Mouse (Mus musculus) lung, embryonic 16.5 days (tissue): ENCODE data around the gene Gm10260. TPM values are rescaled to one million over a fixed set of nuclear protein-coding genes. Genes with fewer than 3 reads are reported as not detected.

Experiments used
- ATAC-seq: fragments of 200-750 bp; cut with Nextera tagmentation; 2 replicates; pipeline ENCODE4 v1.8.0; 2017; ENCODE audit warnings: low read depth, mild to moderate bottlenecking, moderate library complexity
- H3K27ac ChIP-seq: fragments of 300-500 bp; sonication (generic); 2 replicates; pipeline ENCODE4 v1.5.1; 2014; ENCODE audit warnings: mild to moderate bottlenecking, control low read depth, low read length
- H3K27me3 ChIP-seq: fragments of 300-500 bp; sonication (generic); 2 replicates; pipeline ENCODE4 v1.6.1; 2014; ENCODE audit warnings: low read depth, low read length, mixed read lengths; ENCODE audit not compliant: control insufficient read depth, insufficient read depth
- H3K36me3 ChIP-seq: fragments of 300-500 bp; sonication (generic); 2 replicates; pipeline ENCODE4 v1.6.1; 2014; ENCODE audit warnings: low read length; ENCODE audit not compliant: control insufficient read depth, insufficient read depth
- H3K4me1 ChIP-seq: fragments of 300-500 bp; sonication (generic); replicated peaks from 2 replicates; pipeline ENCODE4 v1.6.1; 2014; ENCODE audit warnings: low read length, mixed read lengths; ENCODE audit not compliant: control insufficient read depth, insufficient read depth
- H3K4me2 ChIP-seq: fragments of 300-500 bp; sonication (generic); 2 replicates; pipeline ENCODE4 v1.6.1; 2014; ENCODE audit warnings: low read depth, low read length, control low read depth
- H3K4me3 ChIP-seq: fragments of 300-500 bp; sonication (generic); 2 replicates; pipeline ENCODE4 v1.5.1; 2014; ENCODE audit warnings: mild to moderate bottlenecking, low read length, control low read depth
- H3K9ac ChIP-seq: fragments of 300-500 bp; sonication (generic); 2 replicates; pipeline ENCODE4 v1.6.1; 2014; ENCODE audit warnings: low read length, control low read depth
- H3K9me3 ChIP-seq: fragments of 300-500 bp; sonication (generic); 2 replicates; pipeline ENCODE4 v1.6.1; 2016; ENCODE audit warnings: low read length; ENCODE audit not compliant: control insufficient read depth
- WGBS: fragments of 180-500 bp; shearing (Covaris S2); extraction: QIAGEN DNeasy Blood & Tissue Kit; methylation state at CpG from one replicate; pipeline ENCODE4 v1.1.7; 2014; 5-methylcytosine and 5-hydroxymethylcytosine counted together
- polyA plus RNA-seq: library from polyadenylated mRNA; unstranded; fragments of >200 nt; fragmentation: Nextera tagmentation; extraction: Ambion mirVana; gene quantifications from 2 replicates; pipeline ENCODE4 v1.2.1, GENCODE M21; 2015

The Gm10260 gene
- polyA plus RNA-seq, 1 experiment from 2014 or later = 3.6 TPM

- WGBS = 89% methylated on average over 8 of the region's 8 CpGs
- Histone ChIP-seq H3K4me1 (peaks cover 18% of the 10 kb centered on the region), H3K9ac (no peak overlapping the region), H3K36me3 (no peaks in the 10 kb centered on the region), H3K27me3 (no peaks in the 10 kb centered on the region), H3K4me2 (no peak overlapping the region), H3K27ac (no peak overlapping the region), H3K4me3 (no peak overlapping the region), H3K9me3 (no peaks in the 10 kb centered on the region)
- no peak for ATAC-seq
Observed at GRCm38 (mm10) chr13:97762121-97762520, 1.7 kb upstream of the Gm10260 start.

GRCm38 (mm10) chr13:97757033-97757432 is 3.4 kb downstream of the Gm10260 start:
- peak; percentile 65 for ATAC-seq
- Histone ChIP-seq H3K9ac (no peak overlapping the region), H3K9me3 (no peaks in the 10 kb centered on the region), H3K27me3 (no peaks in the 10 kb centered on the region), H3K36me3 (no peaks in the 10 kb centered on the region), H3K4me3 (no peak overlapping the region), H3K4me1 (peaks cover 2% of the 10 kb centered on the region; the same call in 1 of the 2 replicates), H3K4me2 (no peak overlapping the region), H3K27ac (peak overlapping the region; percentile 66)
- 54% methylated on average over 4 of the region's 4 CpGs for WGBS

- 81% methylated on average over 6 of the region's 6 CpGs for WGBS
Observed at GRCm38 (mm10) chr13:97756091-97756490, 4.3 kb downstream of the Gm10260 start.

GRCm38 (mm10) chr13:97750851-97751381 is 9.5 kb downstream of the Gm10260 start:
- Histone ChIP-seq H3K9ac (no peak overlapping the region), H3K9me3 (no peaks in the 10 kb centered on the region), H3K4me3 (no peak overlapping the region), H3K27ac (no peak overlapping the region), H3K4me1 (no peaks in the 10 kb centered on the region), H3K36me3 (no peaks in the 10 kb centered on the region), H3K27me3 (no peaks in the 10 kb centered on the region), H3K4me2 (no peak overlapping the region)
- 71% methylated on average over 4 of the region's 4 CpGs for WGBS
- ATAC-seq = no peak

More at GRCm38 (mm10) chr13:97756091-97756490, 4.3 kb downstream of the Gm10260 start:
- H3K9ac ChIP-seq = no peak overlapping the region
- no peaks in the 10 kb centered on the region for H3K27me3 ChIP-seq
- no peak overlapping the region for H3K4me3 ChIP-seq
- no peak overlapping the region for H3K4me2 ChIP-seq
- no peaks in the 10 kb centered on the region for H3K36me3 ChIP-seq
- H3K9me3 ChIP-seq = no peaks in the 10 kb centered on the region
- H3K4me1 ChIP-seq = peaks cover 2% of the 10 kb centered on the region; the same call in 1 of the 2 replicates
- H3K27ac ChIP-seq = no peak overlapping the region
- no peak for ATAC-seq

GRCm38 (mm10) chr13:97747037-97747860 is 13.2 kb downstream of the Gm10260 start:
- peak; percentile 49 for ATAC-seq
- WGBS = 51% methylated on average over 20 of the region's 20 CpGs

GRCm38 (mm10) chr13:97744669-97745068 is 15.8 kb downstream of the Gm10260 start:
- 77% methylated on average over 7 of the region's 7 CpGs for WGBS
- no peak overlapping the region for H3K4me3 ChIP-seq
- no peak for ATAC-seq
- no peaks in the 10 kb centered on the region for H3K9me3 ChIP-seq
- H3K4me2 ChIP-seq = no peak overlapping the region
- no peaks in the 10 kb centered on the region for H3K36me3 ChIP-seq
- no peak overlapping the region for H3K27ac ChIP-seq
- no peaks in the 10 kb centered on the region for H3K27me3 ChIP-seq
- no peaks in the 10 kb centered on the region for H3K4me1 ChIP-seq
- H3K9ac ChIP-seq = no peak overlapping the region

More at GRCm38 (mm10) chr13:97747037-97747860, 13.2 kb downstream of the Gm10260 start:
- H3K4me1 ChIP-seq = no peaks in the 10 kb centered on the region
- no peak overlapping the region for H3K4me3 ChIP-seq
- H3K27me3 ChIP-seq = no peaks in the 10 kb centered on the region
- H3K36me3 ChIP-seq = no peaks in the 10 kb centered on the region
- no peak overlapping the region for H3K4me2 ChIP-seq
- no peaks in the 10 kb centered on the region for H3K9me3 ChIP-seq
- no peak overlapping the region for H3K27ac ChIP-seq
- no peak overlapping the region for H3K9ac ChIP-seq

GRCm38 (mm10) chr13:97744036-97744435 is 16.4 kb downstream of the Gm10260 start:
- no peak for ATAC-seq
- Histone ChIP-seq H3K27ac (no peak overlapping the region), H3K4me1 (no peaks in the 10 kb centered on the region), H3K36me3 (no peaks in the 10 kb centered on the region), H3K9ac (no peak overlapping the region), H3K4me2 (no peak overlapping the region), H3K27me3 (no peaks in the 10 kb centered on the region), H3K9me3 (no peaks in the 10 kb centered on the region), H3K4me3 (no peak overlapping the region)
- WGBS = 43% methylated on average over 2 of the region's 2 CpGs

- ATAC-seq = no peak
- Histone ChIP-seq H3K27ac (no peak overlapping the region), H3K4me2 (no peak overlapping the region), H3K9me3 (no peaks in the 10 kb centered on the region), H3K4me1 (no peaks in the 10 kb centered on the region), H3K9ac (no peak overlapping the region), H3K36me3 (no peaks in the 10 kb centered on the region), H3K4me3 (no peak overlapping the region), H3K27me3 (no peaks in the 10 kb centered on the region)
- WGBS = 39% methylated on average over 3 of the region's 3 CpGs
Observed at GRCm38 (mm10) chr13:97743229-97743988, 17.0 kb downstream of the Gm10260 start.

- Histone ChIP-seq H3K27me3 (no peaks in the 10 kb centered on the region), H3K27ac (no peak overlapping the region), H3K4me2 (no peak overlapping the region), H3K9me3 (no peaks in the 10 kb centered on the region), H3K9ac (no peak overlapping the region), H3K4me3 (no peak overlapping the region), H3K36me3 (no peaks in the 10 kb centered on the region), H3K4me1 (no peaks in the 10 kb centered on the region)
- 59% methylated on average over 6 of the region's 6 CpGs for WGBS
- ATAC-seq = no peak
Observed at GRCm38 (mm10) chr13:97735931-97736330, 24.5 kb downstream of the Gm10260 start.
